Mouse (Mus musculus): ENCODE results near the gene Adamtsl3. TPM values are rescaled to one million over a fixed set of nuclear protein-coding genes. Genes with fewer than 3 reads are reported as not detected.

Adamtsl3 gene
- polyA plus RNA-seq, 2 experiments, result 8.3 to 9.2 TPM

GRCm38 (mm10) chr7:82648353-82649080 is 313.0 kb downstream of the Adamtsl3 start, which contains the start of the genes Saxo2 and Efl1:
Gene Saxo2 (minus strand): TSS chr7:82648528.
Gene Efl1 (plus strand): TSS chr7:82648614.
- Histone ChIP-seq H3K9ac (ENCODE audit: low read depth, low read length, severe bottlenecking) (peak within 1 kb of the TSS; percentile 64), H3K4me1 (ENCODE audit: control insufficient read depth, insufficient read depth, low read length) (0 out of 2 replicates have a peak, but pooled peaks cover 5% of the 10 kb centered on the region), H3K36me3 (ENCODE audit: control insufficient read depth, insufficient read depth, low read length) (peaks cover 4% of the 10 kb centered on the region; the same call in 1 of the 2 replicates), H3K27ac (replicated peaks; ENCODE audit: low read depth, low read length) (no peak within 1 kb of the TSS), H3K4me2 (replicated peaks; ENCODE audit: low read depth, low read length, severe bottlenecking) (peak within 1 kb of the TSS; percentile 74), H3K9me3 (ENCODE audit: control insufficient read depth, low read length) (no peaks in the 10 kb centered on the region), H3K4me3 (replicated peaks; ENCODE audit: low read length) (peak within 1 kb of the TSS; percentile 54), H3K27me3 (ENCODE audit: control insufficient read depth, insufficient read depth, low read length) (no peaks in the 10 kb centered on the region)
- TF ChIP-seq POLR2A (IDR thresholded peaks at IDR 0.05; ENCODE audit: borderline replicate concordance, extremely low read depth, insufficient read depth, insufficient read length), result 0 out of 2 replicates have a peak, but pooled peaks have one; percentile 27
- ATAC-seq (ENCODE audit: low FRiP score, low read depth), result peak; percentile 94
- under 1% methylated on average over 46 of the region's 46 CpGs for WGBS
- peak; percentile 93 for DNase-seq (ENCODE audit: low spot score)

DNA sequence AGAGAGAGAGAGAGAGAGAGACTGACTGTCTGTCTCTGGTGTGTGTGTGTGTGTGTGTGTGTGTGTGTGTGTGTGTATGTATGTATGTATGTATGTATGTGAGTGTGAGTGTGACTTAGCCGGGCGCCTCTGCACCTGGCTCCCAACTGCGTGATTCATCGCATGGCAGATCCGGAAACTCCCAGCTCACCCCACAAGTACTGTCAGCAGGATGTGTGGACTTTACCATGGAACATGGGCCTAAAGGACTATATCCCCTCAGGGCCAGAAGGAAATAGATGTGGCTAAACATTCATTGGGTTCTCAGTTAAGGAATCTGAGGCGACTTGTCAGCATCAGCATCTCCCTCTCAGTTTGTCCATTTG is 313.6 kb downstream of the Adamtsl3 start:
- Histone ChIP-seq H3K27ac (replicated peaks; ENCODE audit: low read depth, low read length) (no peak overlapping the region), H3K9ac (ENCODE audit: low read depth, low read length, severe bottlenecking) (peak overlapping the region; percentile 64), H3K4me1 (ENCODE audit: control insufficient read depth, insufficient read depth, low read length) (0 out of 2 replicates have a peak, but pooled peaks cover 5% of the 10 kb centered on the region), H3K27me3 (ENCODE audit: control insufficient read depth, insufficient read depth, low read length) (no peaks in the 10 kb centered on the region), H3K4me3 (replicated peaks; ENCODE audit: low read length) (peak overlapping the region; percentile 54), H3K36me3 (ENCODE audit: control insufficient read depth, insufficient read depth, low read length) (peaks cover 4% of the 10 kb centered on the region; the same call in 1 of the 2 replicates), H3K4me2 (replicated peaks; ENCODE audit: low read depth, low read length, severe bottlenecking) (peak overlapping the region; percentile 74), H3K9me3 (ENCODE audit: control insufficient read depth, low read length) (no peaks in the 10 kb centered on the region)
- TF ChIP-seq POLR2A (IDR thresholded peaks at IDR 0.05; ENCODE audit: borderline replicate concordance, extremely low read depth, insufficient read depth, insufficient read length), result no peak
- DNase-seq (ENCODE audit: low spot score) (no peak), ATAC-seq (ENCODE audit: low FRiP score, low read depth) (no peak)
- WGBS, result 9% methylated on average over 6 of the region's 6 CpGs

Other genes starting within 250 kb of the Adamtsl3 start
- gene Sh3gl3, start 161.9 kb upstream of the Adamtsl3 start, polyA plus RNA-seq (2012; rRNA removed), result 7.5 and 10.5 TPM in 2 replicates
- gene Sh3gl3, start 161.9 kb upstream of the Adamtsl3 start, polyA plus RNA-seq (2014; fragmentation: Nextera tagmentation; extraction: Ambion mirVana), result 15.1 and 16.7 TPM in 2 replicates

Measured in limb, embryonic 14.5 days (tissue).